25 mouse cellular contexts compared by ENCODE assay signal in genomic region chr15:89020492-89020891, GRCm38 (mm10). TPM values are rescaled to one million over a fixed set of nuclear protein-coding genes. Genes with fewer than 3 reads are reported as not detected.
"Had no signal": no experiment of that assay in that cellular context is flagged by ENCODE, and none has a peak within 500 bp of the region (broad histone marks: within the 10 kb centered on the region; RNA-seq: fewer than 3 reads in every experiment).

No protein-coding gene starts in this region.

- DNase-seq: kidney, postnatal 10 days; kidney, postnatal 36 days; layer of hippocampus, postnatal 36 days; liver, embryonic 13.5 days; lung, adult 2 months; lung, postnatal 14 days; lung, postnatal 4 days; retina, postnatal 1 day; thymus, adult 18-20 months; thymus, postnatal 36 days had no signal

- H3K4me1 ChIP-seq: midbrain, embryonic 15.5 days; neural tube, embryonic 13.5 days had no signal

- H3K9me3 ChIP-seq: liver, embryonic 13.5 days; midbrain, embryonic 15.5 days; neural tube, embryonic 13.5 days had no signal

- ATAC-seq: midbrain, embryonic 15.5 days had no signal

- H3K27ac ChIP-seq: left cerebral cortex, adult 2 months; liver, embryonic 13.5 days; midbrain, embryonic 15.5 days; neural tube, embryonic 13.5 days had no signal

- H3K36me3 ChIP-seq: liver, embryonic 13.5 days; midbrain, embryonic 15.5 days; neural tube, embryonic 13.5 days had no signal

- H3K9ac ChIP-seq: liver, embryonic 13.5 days; midbrain, embryonic 15.5 days; neural tube, embryonic 13.5 days had no signal

- H3K4me2 ChIP-seq: liver, embryonic 13.5 days; midbrain, embryonic 11.5 days; midbrain, embryonic 15.5 days; neural tube, embryonic 13.5 days had no signal

- H3K27me3 ChIP-seq: midbrain, embryonic 15.5 days; neural tube, embryonic 13.5 days had no signal

- H3K4me3 ChIP-seq: left cerebral cortex, adult 2 months; liver, embryonic 13.5 days; midbrain, embryonic 15.5 days; neural tube, embryonic 13.5 days had no signal

RNA-seq across cellular contexts. Expression of gene Mov10l1, which starts 37.8 kb away (rescaled TPM):
- total RNA-seq: layer of hippocampus, postnatal 10 days; layer of hippocampus, postnatal 36 days; left cerebral cortex, adult 2 months; left cerebral cortex, postnatal 36 days; liver, adult 2 months; megakaryocyte progenitor cell, adult 5-6 weeks; megakaryocyte-erythroid progenitor cell, adult 5-6 weeks; neutrophil, adult 5-6 weeks had no signal
- polyA plus RNA-seq: limb, embryonic 11.5 days; liver, adult 2 months; liver, embryonic 13.5 days; liver, embryonic 16.5 days; midbrain, embryonic 11.5 days; midbrain, embryonic 15.5 days; small intestine, adult 2 months; spleen, adult 2 months; stomach, embryonic 16.5 days had no signal

RNA-seq across cellular contexts. Expression of gene Panx2, which starts 39.0 kb away (rescaled TPM):
- total RNA-seq: liver, adult 2 months; megakaryocyte progenitor cell, adult 5-6 weeks; megakaryocyte-erythroid progenitor cell, adult 5-6 weeks; neutrophil, adult 5-6 weeks had no signal
- polyA plus RNA-seq: liver, adult 2 months; liver, embryonic 13.5 days; liver, embryonic 16.5 days; spleen, adult 2 months had no signal

RNA-seq across cellular contexts. Expression of gene Mlc1, which starts 41.7 kb away (rescaled TPM):
- total RNA-seq: liver, adult 2 months; megakaryocyte progenitor cell, adult 5-6 weeks; megakaryocyte-erythroid progenitor cell, adult 5-6 weeks; neutrophil, adult 5-6 weeks had no signal
- polyA plus RNA-seq: limb, embryonic 11.5 days; liver, adult 2 months; stomach, embryonic 16.5 days had no signal
